8 mouse cellular contexts compared by ENCODE assay signal in the genomic region with DNA sequence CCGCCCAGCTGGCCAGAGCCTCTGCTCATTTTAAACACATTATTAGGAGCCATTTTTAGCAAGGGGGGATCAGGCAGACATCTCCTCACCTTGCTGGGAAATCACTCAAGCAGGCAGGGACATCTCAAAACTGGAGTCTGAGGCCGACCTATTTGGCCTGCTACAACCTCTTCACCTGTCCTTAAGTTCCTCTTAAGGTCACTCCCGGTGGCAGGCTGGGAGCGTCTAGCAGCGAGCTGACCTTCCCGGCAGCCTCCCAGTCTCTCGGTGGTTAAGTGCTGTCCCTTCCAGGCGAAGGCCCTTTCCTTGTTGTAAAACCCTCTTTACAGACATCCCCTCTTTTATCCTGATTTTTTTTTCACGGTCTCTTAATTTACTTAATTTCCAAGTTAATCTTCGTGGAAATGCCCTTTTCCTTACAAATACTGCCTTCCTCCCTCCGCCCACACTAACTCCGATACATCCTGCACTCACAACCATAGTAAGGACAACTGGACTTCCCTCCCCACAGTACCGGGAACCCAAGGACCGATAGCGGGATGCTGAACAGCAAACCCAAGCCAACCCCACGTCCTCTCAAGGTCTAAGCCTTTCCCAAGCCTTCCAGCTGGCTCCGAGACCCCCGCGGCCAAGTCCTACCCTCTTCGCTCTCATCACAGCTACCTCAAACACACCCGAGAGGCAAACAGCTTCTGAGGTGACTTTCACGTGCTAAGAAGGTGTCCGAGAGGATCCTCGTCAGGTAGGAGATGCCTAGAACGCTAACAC. TPM values are rescaled to one million over a fixed set of nuclear protein-coding genes. Genes with fewer than 3 reads are reported as not detected.
DNase-seq lines count a peak whose midpoint lies in the region; ATAC-seq and TF ChIP-seq lines count a peak whose summit lies in the region.

No protein-coding gene starts in this region.

- peak overlapping the region; percentile 70 for H3K4me2 ChIP-seq in kidney, postnatal 0 days (ENCODE audit: low read length)
- H3K4me2 ChIP-seq in embryonic facial prominence, embryonic 13.5 days: peak overlapping the region; percentile 74
- H3K4me2 ChIP-seq in limb, embryonic 12.5 days: peak overlapping the region; percentile 75
- peak overlapping the region; percentile 78 for H3K4me2 ChIP-seq in neural tube, embryonic 14.5 days (ENCODE audit: low read depth, low read length)

- 0 out of 2 replicates have a peak, but pooled peaks cover 3% of the 10 kb centered on the region for H3K4me1 ChIP-seq in kidney, postnatal 0 days (replicated peaks; ENCODE audit: insufficient read depth, low read length)
- H3K4me1 ChIP-seq in bone marrow, adult 2 months (ENCODE audit: control insufficient read depth, insufficient read depth, low read length): peaks cover 2% of the 10 kb centered on the region; the same call in 1 of the 2 replicates
- peaks cover 19% of the 10 kb centered on the region for H3K4me1 ChIP-seq in embryonic facial prominence, embryonic 13.5 days
- H3K4me1 ChIP-seq in limb, embryonic 12.5 days (replicated peaks): peaks cover 6% of the 10 kb centered on the region; the same call in 1 of the 2 replicates
- no peaks in the 10 kb centered on the region for H3K4me1 ChIP-seq in neural tube, embryonic 14.5 days (ENCODE audit: control insufficient read depth, insufficient read depth, low read length)

- no peaks in the 10 kb centered on the region; the same call in 1 of the 2 replicates for H3K27me3 ChIP-seq in kidney, postnatal 0 days (ENCODE audit: insufficient read depth, low read length)
- peaks cover 54% of the 10 kb centered on the region for H3K27me3 ChIP-seq in embryonic facial prominence, embryonic 13.5 days
- H3K27me3 ChIP-seq in limb, embryonic 12.5 days: peaks cover 37% of the 10 kb centered on the region
- peaks cover 10% of the 10 kb centered on the region for H3K27me3 ChIP-seq in neural tube, embryonic 14.5 days (ENCODE audit: control insufficient read depth, insufficient read depth, low read length)

- H3K27ac ChIP-seq in kidney, postnatal 0 days: peak overlapping the region; percentile 25; the same call in 1 of the 2 replicates
- H3K27ac ChIP-seq in bone marrow, adult 2 months (ENCODE audit: control insufficient read depth, insufficient read depth, low read depth, low read length, poor library complexity): peak overlapping the region; percentile 81
- no peak overlapping the region for H3K27ac ChIP-seq in embryonic facial prominence, embryonic 13.5 days
- no peak overlapping the region for H3K27ac ChIP-seq in limb, embryonic 12.5 days
- 0 out of 2 replicates have a peak overlapping the region, but pooled peaks have one; percentile 10 for H3K27ac ChIP-seq in neural tube, embryonic 14.5 days (ENCODE audit: low read depth, low read length)

- H3K4me3 ChIP-seq in kidney, postnatal 0 days (replicated peaks; ENCODE audit: low read depth, low read length): peak overlapping the region; percentile 42
- peak overlapping the region; percentile 85 for H3K4me3 ChIP-seq in bone marrow, adult 2 months (replicated peaks; ENCODE audit: control insufficient read depth, low read depth, low read length)
- H3K4me3 ChIP-seq in embryonic facial prominence, embryonic 13.5 days: peak overlapping the region; percentile 57
- peak overlapping the region; percentile 52 for H3K4me3 ChIP-seq in limb, embryonic 12.5 days (replicated peaks)
- H3K4me3 ChIP-seq in neural tube, embryonic 14.5 days (ENCODE audit: low read depth, low read length): peak overlapping the region; percentile 54

- 0 out of 2 replicates have a peak, but pooled peaks cover 2% of the 10 kb centered on the region for H3K36me3 ChIP-seq in kidney, postnatal 0 days (ENCODE audit: insufficient read depth, low read length)
- H3K36me3 ChIP-seq in embryonic facial prominence, embryonic 13.5 days: no peaks in the 10 kb centered on the region
- H3K36me3 ChIP-seq in limb, embryonic 12.5 days: peaks cover 10% of the 10 kb centered on the region; the same call in 1 of the 2 replicates
- H3K36me3 ChIP-seq in neural tube, embryonic 14.5 days (ENCODE audit: control insufficient read depth, insufficient read depth, low read length): no peaks in the 10 kb centered on the region

- WGBS in kidney, postnatal 0 days: 5% methylated on average over 25 of the region's 25 CpGs
- 2% methylated on average over 25 of the region's 25 CpGs for WGBS in bone marrow, adult 2 months
- 2% methylated on average over 25 of the region's 25 CpGs for WGBS in embryonic facial prominence, embryonic 13.5 days
- 3% methylated on average over 25 of the region's 25 CpGs for WGBS in limb, embryonic 12.5 days
- 3% methylated on average over 25 of the region's 25 CpGs for WGBS in neural tube, embryonic 14.5 days

- DNase-seq in kidney, postnatal 0 days (ENCODE audit: low spot score): peak; percentile 24
- no peak for DNase-seq in kidney, adult 9 months
- DNase-seq in layer of hippocampus, adult 18-20 months (ENCODE audit: low spot score in 2 of 2): no peak
- no peak for DNase-seq in layer of hippocampus, adult 8-10 months (ENCODE audit: low spot score in 2 of 2)

- H3K9ac ChIP-seq in kidney, postnatal 0 days (ENCODE audit: low read depth, low read length): 0 out of 2 replicates have a peak overlapping the region, but pooled peaks have one; percentile 4
- peak overlapping the region; percentile 63 for H3K9ac ChIP-seq in embryonic facial prominence, embryonic 13.5 days
- peak overlapping the region; percentile 60 for H3K9ac ChIP-seq in limb, embryonic 12.5 days (replicated peaks)
- H3K9ac ChIP-seq in neural tube, embryonic 14.5 days (replicated peaks; ENCODE audit: low read depth, low read length): peak overlapping the region; percentile 61

- TF ChIP-seq CTCF in kidney, postnatal 0 days (IDR thresholded peaks at IDR 0.05; ENCODE audit: low read depth): no peak
- TF ChIP-seq CTCF in bone marrow, adult 2 months (IDR thresholded peaks at IDR 0.05; ENCODE audit: control insufficient read depth, insufficient read depth, low read length): no peak

- no peak for ATAC-seq in kidney, postnatal 0 days (replicated peaks; ENCODE audit: low FRiP score, low read depth)
- no peak for ATAC-seq in embryonic facial prominence, embryonic 13.5 days (ENCODE audit: insufficient number of reproducible peaks, insufficient read depth, low FRiP score, low TSS enrichment, low read depth)
- no peak for ATAC-seq in limb, embryonic 12.5 days (ENCODE audit: insufficient number of reproducible peaks, insufficient read depth, low FRiP score, low TSS enrichment, low read depth)
- peak; percentile 33; the same call in 1 of the 2 replicates for ATAC-seq in neural tube, embryonic 14.5 days (ENCODE audit: low read depth)

- no peak for TF ChIP-seq POLR2A in bone marrow, adult 2 months (IDR thresholded peaks at IDR 0.05; ENCODE audit: borderline replicate concordance, control insufficient read depth, low read depth, low read length)

- no peaks in the 10 kb centered on the region for H3K9me3 ChIP-seq in kidney, postnatal 0 days (replicated peaks; ENCODE audit: low read length)
- H3K9me3 ChIP-seq in embryonic facial prominence, embryonic 13.5 days: no peaks in the 10 kb centered on the region
- H3K9me3 ChIP-seq in limb, embryonic 12.5 days: no peaks in the 10 kb centered on the region
- no peaks in the 10 kb centered on the region for H3K9me3 ChIP-seq in neural tube, embryonic 14.5 days (ENCODE audit: control insufficient read depth, low read length)

RNA-seq across cellular contexts. Expression of gene Nanog, which starts 34.4 kb away (rescaled TPM):
- not detected in 2 replicates for polyA plus RNA-seq in kidney, postnatal 0 days (2015; fragmentation: Nextera tagmentation; extraction: Ambion mirVana)
- 18.2 TPM in 1 of 2 replicates, not detected in the other for polyA plus RNA-seq in bone marrow, adult 2 months (2011; ENCODE audit: insufficient read depth, insufficient read length, low replicate concordance, missing spikeins)
- 0.27 and 0.51 TPM in 2 replicates for polyA plus RNA-seq in embryonic facial prominence, embryonic 13.5 days (2015; fragmentation: Nextera tagmentation; extraction: Ambion mirVana)
- polyA plus RNA-seq in limb, embryonic 12.5 days (2016; fragmentation: Nextera tagmentation; extraction: Ambion mirVana): 0.10 and 0.24 TPM in 2 replicates
- polyA plus RNA-seq in neural tube, embryonic 14.5 days (2014; fragmentation: Nextera tagmentation; extraction: Ambion mirVana): 0.29 and 0.30 TPM in 2 replicates
- not detected for total RNA-seq in layer of hippocampus, adult 18-20 months (2021)
- total RNA-seq in layer of hippocampus, adult 8-10 months (2022): under 1 TPM in 1 of 4 experiments, not detected in 3; 0.18 TPM

RNA-seq across cellular contexts. Expression of gene Slc2a3, which starts 59.8 kb away (rescaled TPM):
- polyA plus RNA-seq in kidney, postnatal 0 days (2015; fragmentation: Nextera tagmentation; extraction: Ambion mirVana): 4.1 and 4.4 TPM in 2 replicates
- 45.2 and 88.2 TPM in 2 replicates for polyA plus RNA-seq in bone marrow, adult 2 months (2011; ENCODE audit: insufficient read depth, insufficient read length, low replicate concordance, missing spikeins)
- polyA plus RNA-seq in embryonic facial prominence, embryonic 13.5 days (2015; fragmentation: Nextera tagmentation; extraction: Ambion mirVana): 37.0 and 38.4 TPM in 2 replicates
- 89.5 and 93.5 TPM in 2 replicates for polyA plus RNA-seq in limb, embryonic 12.5 days (2016; fragmentation: Nextera tagmentation; extraction: Ambion mirVana)
- 44.3 and 45.4 TPM in 2 replicates for polyA plus RNA-seq in neural tube, embryonic 14.5 days (2014; fragmentation: Nextera tagmentation; extraction: Ambion mirVana)
- total RNA-seq in layer of hippocampus, adult 18-20 months (2021): 100 to 1,000 TPM; 110 to 113 TPM
- total RNA-seq in layer of hippocampus, adult 8-10 months (2022): 100 to 1,000 TPM in 2 of 4 experiments, 10 to 100 TPM in 2; 89.0 to 124 (median 100) TPM

Comparison
In these comparisons a context has a peak if more than half of its experiments do, and no peak if none do; other contexts are left out.
1. H3K27ac ChIP-seq: peak in kidney, postnatal 0 days (single experiment), bone marrow, adult 2 months (single experiment) and neural tube, embryonic 14.5 days (single experiment); none in embryonic facial prominence, embryonic 13.5 days (single experiment) and limb, embryonic 12.5 days (single experiment).
2. H3K9ac ChIP-seq: peak in every context shown above with its lines; median percentile 63 in embryonic facial prominence, embryonic 13.5 days; 61 in neural tube, embryonic 14.5 days; 60 in limb, embryonic 12.5 days; 4 in kidney, postnatal 0 days.
3. Peak in every context shown above with its lines, with median percentiles within 50 percentile points of each other: H3K4me2 ChIP-seq and H3K4me3 ChIP-seq.